22 mouse cellular contexts compared by ENCODE assay signal in genomic region chr16:9694081-9694480, GRCm38 (mm10).
DNase-seq lines count a peak whose midpoint lies in the region; TF ChIP-seq lines count a peak whose summit lies in the region.
"Had no signal": no experiment of that assay in that cellular context is flagged by ENCODE, and none has a peak within 500 bp of the region (broad histone marks: within the 10 kb centered on the region; RNA-seq: fewer than 3 reads in every experiment).

No protein-coding gene starts in this region.

- TF ChIP-seq CTCF in left cerebral cortex, adult 2 months (IDR thresholded peaks at IDR 0.05) = no peak
- TF ChIP-seq CTCF in cortical plate, adult 2 months (IDR thresholded peaks at IDR 0.05; ENCODE audit: extremely low read depth, insufficient read depth, low read length) = no peak

- H3K27ac ChIP-seq in left cerebral cortex, adult 2 months = peak overlapping the region; percentile 63; the same call in 1 of the 2 replicates
- H3K27ac ChIP-seq in cortical plate, adult 2 months (ENCODE audit: insufficient read depth, low read length) = 0 out of 2 replicates have a peak overlapping the region, but pooled peaks have one; percentile 28
- H3K27ac ChIP-seq: embryonic facial prominence, embryonic 10.5 days; embryonic facial prominence, embryonic 12.5 days; forebrain, embryonic 13.5 days; forebrain, embryonic 15.5 days had no signal

- DNase-seq in frontal cortex, adult 2 months (ENCODE audit: extremely low spot score in 1 of 2, low spot score in 1 of 2) = peak; percentile 22 to 40
- no peak for DNase-seq in frontal cortex, postnatal 36 days (ENCODE audit: low spot score in 2 of 2)
- no peak for DNase-seq in left cerebral cortex, adult 2 months (ENCODE audit: extremely low spot score in 1 of 2, low spot score in 2 of 2)
- no peak for DNase-seq in left cerebral cortex, adult 8-10 months (ENCODE audit: low spot score in 2 of 2)
- peak; percentile 71 for DNase-seq in brain, adult 2 months (ENCODE audit: low read depth, low spot score)
- DNase-seq in adrenal gland, postnatal 14 days = no peak
- no peak for DNase-seq in ovary, adult 18-20 months (ENCODE audit: low spot score)
- DNase-seq: adrenal gland, adult 2 months; adrenal gland, postnatal 10 days; adrenal gland, postnatal 36 days; cerebellum, adult 11 months; cerebellum, adult 18-20 months; cerebellum, adult 8-10 months; cerebellum, adult 9-11 months; cerebellum, postnatal 14 days; cerebellum, postnatal 36 days; forebrain, postnatal 0 days had no signal

- no peak for TF ChIP-seq POLR2A in cortical plate, adult 2 months (IDR thresholded peaks at IDR 0.05; ENCODE audit: extremely low read depth, insufficient read depth, low read length)

- no peak overlapping the region for H3K4me3 ChIP-seq in left cerebral cortex, adult 2 months
- no peak overlapping the region for H3K4me3 ChIP-seq in cortical plate, adult 2 months (ENCODE audit: insufficient read depth, low read length)
- H3K4me3 ChIP-seq: embryonic facial prominence, embryonic 10.5 days; embryonic facial prominence, embryonic 12.5 days; forebrain, embryonic 13.5 days; forebrain, embryonic 15.5 days had no signal

- H3K4me1 ChIP-seq in cortical plate, adult 2 months (ENCODE audit: control insufficient read depth, insufficient read depth, low read length) = peaks cover 6% of the 10 kb centered on the region
- H3K4me1 ChIP-seq: embryonic facial prominence, embryonic 10.5 days; embryonic facial prominence, embryonic 12.5 days; forebrain, embryonic 13.5 days; forebrain, embryonic 15.5 days had no signal

- intact Hi-C loops in left cerebral cortex, adult 2 months (cut with DNase I) = no loop called here

Comparison
In these comparisons a context has a peak if more than half of its experiments do, and no peak if none do; other contexts are left out.
1. DNase-seq: peak in frontal cortex, adult 2 months (2 of 2) and brain, adult 2 months (single experiment); none in frontal cortex, postnatal 36 days (0 of 2), left cerebral cortex, adult 2 months (0 of 2), left cerebral cortex, adult 8-10 months (0 of 2), adrenal gland, postnatal 14 days (single experiment) and ovary, adult 18-20 months (single experiment).